Mouse (Mus musculus) gastrocnemius, postnatal 10 days (tissue): Measurements from ENCODE around the gene Olfr659. TPM values are rescaled to one million over a fixed set of nuclear protein-coding genes. Genes with fewer than 3 reads are reported as not detected.

Experiments
- DNase-seq: peaks from one replicate; pipeline ENCODE4 v3.0.0; 2021; ENCODE audit warnings: mixed read lengths
- long read RNA-seq, 2 experiments: library from polyadenylated mRNA; stranded (forward); transcript quantifications; one replicate each; pipeline ENCODE4 v2.0.0; 2021
- total RNA-seq, 2 experiments: library from RNA; stranded (reverse); gene quantifications; 2 replicates each; pipeline ENCODE4 v1.2.3; 2021

The Olfr659 gene
- total RNA-seq = not detected
- long read RNA-seq, experiment 1 = 0 reads
- long read RNA-seq, experiment 2 = 0 reads

- DNase-seq = no peak
These were observed at the start of gene Olfr659 for GRCm38 (mm10) chr7:104666453-104666852. Olfr659 (plus strand) TSS chr7:104666753.

- DNase-seq = no peak
These were observed 42.1 kb upstream of the Olfr659 start, which contains the start of gene Olfr657 for GRCm38 (mm10) chr7:104624494-104624893. Olfr657 (plus strand) TSS chr7:104624794.

- no peak for DNase-seq
These were observed 19.6 kb upstream of the Olfr659 start, which contains the start of gene Olfr658 for GRCm38 (mm10) chr7:104646841-104647482. Olfr658 (minus strand) TSS chr7:104647305.

- DNase-seq = no peak
These were observed 19.6 kb downstream of the Olfr659 start, which contains the start of gene Olfr661 for GRCm38 (mm10) chr7:104686201-104686600. Olfr661 (plus strand) TSS chr7:104686501.

Other genes with a start within 250 kb of the Olfr659 start
- gene Trim30a, start 201.6 kb upstream of the Olfr659 start, total RNA-seq = 1 to 10 TPM in 1 of 2 experiments, under 1 TPM in 1; 0.82 to 1.3 TPM
- under 1 TPM; 0.38 to 0.90 TPM for gene Trim30d, start 158.9 kb upstream of the Olfr659 start, total RNA-seq
- gene Olfr651, start 116.6 kb upstream of the Olfr659 start, total RNA-seq = not detected
- gene Olfr652, start 105.9 kb upstream of the Olfr659 start, total RNA-seq = not detected
- not detected for gene Olfr653, start 89.4 kb upstream of the Olfr659 start, total RNA-seq
- gene Olfr654, start 79.7 kb upstream of the Olfr659 start, total RNA-seq = not detected
- not detected for gene Olfr655, start 65.0 kb upstream of the Olfr659 start, total RNA-seq
- not detected for gene Olfr656, start 52.8 kb upstream of the Olfr659 start, total RNA-seq
- not detected for gene Olfr657, start 42.0 kb upstream of the Olfr659 start, total RNA-seq
- gene Olfr658, start 19.4 kb upstream of the Olfr659 start, total RNA-seq = not detected
- gene Olfr661, start 19.7 kb downstream of the Olfr659 start, total RNA-seq = not detected
- gene Usp17le, start 110.7 kb downstream of the Olfr659 start, total RNA-seq = not detected
- gene Usp17lb, start 175.8 kb downstream of the Olfr659 start, total RNA-seq = not detected
- gene Usp17la, start 190.3 kb downstream of the Olfr659 start, total RNA-seq = not detected
- gene Olfr665, start 211.3 kb downstream of the Olfr659 start, total RNA-seq = not detected
- gene Olfr666, start 229.2 kb downstream of the Olfr659 start, total RNA-seq = not detected